Mouse (Mus musculus) brain, adult 10 weeks (tissue): ENCODE results near the gene Cntn4. TPM values are rescaled to one million over a fixed set of nuclear protein-coding genes. Genes with fewer than 3 reads are reported as not detected.

Source experiments
- polyA plus RNA-seq: library from polyadenylated mRNA; stranded (reverse); fragments of 350-450 nt; fragmentation: Illumina TruSeq; extraction: RNeasy Lipid Tissue Mini Kit (QIAGEN cat#74804); gene quantifications from one replicate; pipeline ENCODE4 v1.2.3, GENCODE M21; 2015; ENCODE audit warnings: low read depth, low replicate concordance

The Cntn4 gene
- 38.3 TPM for polyA plus RNA-seq

GRCm38 (mm10) chr6:105677149-105678031 lies at the start of gene Cntn4:
Gene Cntn4 (plus strand): TSS chr6:105677660.

